Mouse (Mus musculus) stomach, postnatal 0 days (tissue): Measurements from ENCODE around the gene Kcnip4.

ENCODE experiments used
- CTCF ChIP-seq: IDR thresholded peaks from 2 replicates; pipeline ENCODE4 v1.5.1; 2016; ENCODE audit warnings: antibody characterized with exemption, low read depth, mild to moderate bottlenecking, moderate library complexity
- EP300 ChIP-seq: optimal IDR thresholded peaks from 2 replicates; pipeline ENCODE3; 2016; ENCODE audit warnings: antibody characterized with exemption

DNA sequence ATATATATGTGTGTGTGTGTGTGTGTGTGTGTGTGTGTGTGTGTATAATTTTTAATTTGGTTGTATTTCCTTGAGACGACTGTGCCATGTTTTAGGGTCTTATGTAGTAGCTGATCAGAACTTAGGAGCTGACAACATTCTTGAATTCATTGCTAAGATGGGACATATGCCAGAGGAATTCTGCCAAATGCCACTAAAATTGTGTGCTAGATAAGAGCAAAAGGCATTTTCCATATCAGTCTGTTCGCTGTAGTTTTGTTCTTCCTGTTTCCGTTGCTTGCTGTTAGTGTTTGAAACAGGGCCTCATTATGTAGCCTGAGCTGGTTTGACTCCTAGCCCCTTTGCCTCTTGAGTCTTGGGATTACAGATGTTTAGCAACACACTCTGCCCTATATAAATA is 73.8 kb downstream of the Kcnip4 start:
- TF ChIP-seq CTCF (no peak), EP300 (no peak)
